Mouse (Mus musculus) adrenal gland, postnatal 4 days (tissue): Measurements from ENCODE around the gene Cbarp. TPM values are rescaled to one million over a fixed set of nuclear protein-coding genes. Genes with fewer than 3 reads are reported as not detected.

Source experiments
- DNase-seq, 2 experiments: peaks; one replicate each; pipeline ENCODE4 v3.0.0; 2021 to 2022; ENCODE audit warnings: low spot score in 2 of 2, mixed read lengths in 2 of 2
- total RNA-seq, 2 experiments: library from RNA; stranded (reverse); gene quantifications; 2 replicates each; pipeline ENCODE4 v1.2.3; 2021

Cbarp gene
- total RNA-seq, 2 experiments from 2014 or later, result 49.1 to 72.7 TPM

DNA sequence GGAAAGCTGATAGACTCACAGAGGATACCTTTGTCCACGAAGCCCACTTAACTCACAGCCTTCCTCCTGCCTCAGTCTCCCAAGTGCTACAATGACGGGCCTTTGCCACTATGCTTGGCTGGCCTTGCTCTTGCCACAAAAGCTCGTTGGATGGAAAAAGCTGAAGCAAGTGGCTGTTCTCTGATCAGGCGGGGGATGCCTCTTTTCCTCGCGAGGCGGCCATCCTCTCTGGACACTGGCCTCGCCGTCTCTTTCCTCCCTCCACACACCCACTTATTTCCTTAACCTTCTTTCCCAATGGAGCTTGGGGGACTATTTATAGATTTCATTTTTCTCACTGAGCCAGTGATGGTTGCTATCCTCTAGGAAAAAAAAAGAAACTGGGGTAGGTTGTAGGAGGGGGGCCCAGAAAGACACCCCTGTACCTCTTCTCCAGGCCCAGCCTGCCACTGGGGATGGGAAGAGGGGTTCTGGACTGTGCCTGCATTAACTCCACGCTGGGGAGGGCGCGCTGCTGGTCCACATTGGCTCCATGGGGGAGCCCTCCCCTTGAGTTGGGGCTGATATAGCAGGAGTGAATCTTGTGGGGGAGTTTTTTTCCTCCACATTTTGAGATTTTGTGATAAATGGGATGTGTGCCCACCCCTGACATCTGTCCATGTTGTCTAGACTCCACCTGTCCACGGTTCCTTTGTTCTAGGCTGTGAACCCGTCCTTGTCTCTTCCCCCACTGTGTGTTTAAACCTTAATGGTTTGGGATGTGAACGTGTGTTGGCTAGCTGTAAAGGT is 16.7 kb upstream of the Cbarp start:
- no peak for DNase-seq

DNA sequence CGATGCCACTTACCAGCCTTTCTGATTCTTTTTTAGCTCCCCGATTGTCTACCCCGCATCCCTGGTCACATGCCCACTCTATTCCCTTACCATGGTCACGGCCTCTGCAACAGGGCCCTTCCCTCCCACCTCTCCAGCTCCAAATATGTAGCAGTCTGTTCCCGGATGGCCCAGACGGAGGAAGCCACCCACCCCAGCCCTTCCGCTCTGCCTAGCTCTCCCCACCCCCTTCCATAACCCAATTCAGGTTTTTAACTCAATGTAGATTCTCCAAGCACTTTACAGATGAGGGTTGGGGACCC is 16.1 kb upstream of the Cbarp start:
- no peak for DNase-seq

DNA sequence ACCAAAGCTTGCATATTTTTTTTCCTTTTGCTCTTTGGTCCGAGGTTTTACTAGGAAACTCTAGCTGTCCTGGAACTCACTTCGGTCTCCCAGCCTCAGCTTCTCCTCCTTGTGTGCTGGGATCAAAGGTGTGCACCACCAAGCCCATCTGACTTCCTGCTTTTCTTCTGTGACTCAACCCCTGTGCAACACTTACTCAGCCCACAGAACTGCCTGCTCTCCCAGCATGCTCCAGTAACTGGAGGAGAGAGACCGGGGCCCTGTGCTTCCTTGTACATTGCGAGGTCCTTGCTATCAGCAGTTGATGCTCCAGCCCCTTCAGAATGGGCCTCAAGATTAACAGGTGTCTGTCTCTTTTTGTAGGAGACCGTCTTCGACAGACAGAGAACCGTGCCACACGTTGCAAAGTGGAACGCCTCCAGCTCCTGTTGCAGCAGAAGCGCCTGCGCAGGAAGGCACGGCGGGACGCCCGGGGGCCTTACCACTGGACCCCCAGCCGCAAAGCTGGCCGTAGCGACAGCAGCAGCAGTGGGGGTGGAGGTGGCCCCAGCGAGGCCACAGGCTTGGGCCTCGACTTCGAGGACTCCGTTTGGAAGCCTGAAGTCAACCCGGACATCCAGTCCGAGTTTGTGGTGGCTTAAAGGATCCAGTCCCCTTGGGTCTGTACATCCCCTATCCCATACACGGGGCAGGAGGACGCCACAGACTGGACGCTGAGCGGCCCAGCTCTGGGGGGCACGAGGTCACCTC is 15.5 kb upstream of the Cbarp start:
- no peak for DNase-seq

DNA sequence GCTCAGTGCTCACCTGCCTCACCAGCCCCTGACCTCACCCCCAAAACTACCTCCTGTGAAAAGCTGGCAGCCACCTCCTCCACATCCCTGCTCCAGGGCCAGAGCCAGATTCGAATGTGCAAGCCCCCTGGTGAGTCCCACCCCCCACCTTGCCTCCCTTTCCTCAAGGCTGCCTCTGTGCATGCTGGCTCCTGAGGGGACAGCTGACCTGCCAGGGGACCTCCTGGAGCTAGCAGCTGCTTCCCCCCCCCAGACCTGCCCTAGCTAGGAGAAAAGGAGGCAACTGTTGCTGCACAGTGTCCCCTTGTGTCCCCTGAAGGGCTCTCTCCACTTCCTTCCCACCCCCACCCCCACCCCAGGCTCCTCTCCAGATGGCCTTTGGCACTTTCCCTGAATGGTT is 14.6 kb upstream of the Cbarp start:
- DNase-seq, result no peak

DNA sequence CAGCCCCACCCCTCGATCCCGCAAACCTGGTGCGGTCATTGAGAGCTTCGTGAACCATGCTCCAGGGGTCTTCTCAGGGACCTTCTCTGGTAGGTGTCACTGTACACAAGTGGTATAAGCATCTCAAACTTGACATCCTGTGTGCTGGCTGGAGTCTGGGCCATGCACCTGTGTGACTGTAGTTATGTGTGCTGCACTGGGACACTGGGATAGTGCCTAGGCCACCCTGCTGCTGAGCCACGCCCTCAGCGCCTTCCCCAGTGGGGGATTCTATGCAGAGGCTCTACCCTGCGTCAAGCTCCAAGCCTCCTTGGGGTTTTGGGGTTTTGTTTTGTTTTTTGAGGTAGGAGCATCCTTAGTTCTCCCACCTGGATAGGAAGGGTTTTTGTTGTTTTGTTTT is 13.7 kb upstream of the Cbarp start:
- no peak for DNase-seq

DNA sequence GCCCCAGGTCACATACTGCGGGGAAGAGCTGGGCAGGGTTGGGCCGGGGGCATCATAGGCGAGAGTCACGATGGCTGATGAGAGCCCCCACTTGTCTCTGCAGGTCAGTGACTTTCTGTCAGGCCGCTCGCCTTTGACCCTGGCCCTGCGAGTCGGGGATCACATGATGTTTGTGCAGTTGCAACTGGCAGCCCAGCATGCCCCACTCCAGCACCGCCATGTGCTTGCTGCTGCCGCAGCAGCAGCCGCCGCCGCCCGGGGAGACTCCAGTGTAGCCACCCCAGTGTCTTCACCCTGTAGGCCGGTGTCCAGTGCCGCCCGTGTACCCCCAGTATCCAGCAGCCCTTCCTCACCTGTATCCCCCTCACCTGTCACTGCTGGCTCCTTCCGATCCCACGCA is 13.1 kb upstream of the Cbarp start:
- no peak for DNase-seq

DNA sequence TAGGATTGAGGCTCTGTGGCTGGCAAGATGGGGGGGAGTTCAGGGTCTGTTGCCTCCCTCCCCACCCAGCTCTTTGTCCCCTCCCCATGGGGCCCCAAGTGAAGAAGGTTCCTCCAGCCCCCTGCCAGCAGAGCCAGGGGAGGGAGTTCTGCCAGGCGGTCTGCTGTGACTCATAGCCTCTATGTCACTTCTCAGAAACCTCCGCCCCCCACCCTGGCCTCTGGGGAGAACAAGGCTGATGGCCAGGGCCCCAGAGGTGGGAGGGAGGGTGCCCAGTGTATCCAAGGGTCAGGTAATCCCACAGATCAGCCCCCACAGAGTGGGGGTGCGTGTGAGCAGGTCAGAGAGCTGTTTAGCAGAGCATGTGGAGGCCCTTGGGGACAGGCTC is 12.2 kb upstream of the Cbarp start:
- no peak for DNase-seq

DNA sequence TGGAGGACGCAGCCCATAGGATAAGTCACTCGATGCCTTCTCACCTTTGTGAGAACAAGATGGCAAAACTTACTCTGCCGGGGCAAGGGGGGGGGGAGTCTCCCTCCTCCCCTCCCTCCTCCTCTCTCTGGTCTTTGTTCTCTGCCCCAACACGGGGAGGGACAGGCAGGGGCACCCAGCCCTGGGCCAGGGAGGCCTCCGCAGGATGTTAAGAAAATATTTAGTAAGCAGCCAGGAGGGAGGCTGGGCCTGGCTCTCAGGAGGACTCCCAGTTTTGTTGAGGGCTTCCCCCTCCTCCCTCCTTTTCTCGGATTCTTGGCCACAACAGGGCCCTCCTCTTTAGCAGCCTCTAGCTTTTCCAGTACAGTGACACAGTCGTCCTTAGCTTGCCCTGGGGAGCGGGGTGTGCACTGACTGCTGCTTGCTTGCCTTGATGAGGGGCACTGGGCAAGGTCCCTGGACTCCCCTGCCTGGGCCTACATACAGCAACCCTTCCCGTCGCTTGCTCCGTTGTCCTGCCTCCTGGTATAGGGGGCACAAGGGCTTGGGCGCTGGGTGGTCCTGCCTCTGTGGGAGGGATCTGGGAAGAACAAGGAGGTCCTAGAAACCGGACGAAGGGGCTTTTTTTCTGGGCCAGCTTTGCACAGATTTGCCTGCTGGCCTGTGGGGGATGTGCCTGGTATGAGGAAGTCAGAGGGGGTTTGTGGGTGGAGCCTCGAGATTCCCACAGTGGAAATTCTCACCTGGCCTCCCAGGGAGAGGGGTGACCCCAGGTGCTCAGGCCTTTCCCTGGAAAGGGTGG is 11.6 kb upstream of the Cbarp start:
- DNase-seq, result no peak

DNA sequence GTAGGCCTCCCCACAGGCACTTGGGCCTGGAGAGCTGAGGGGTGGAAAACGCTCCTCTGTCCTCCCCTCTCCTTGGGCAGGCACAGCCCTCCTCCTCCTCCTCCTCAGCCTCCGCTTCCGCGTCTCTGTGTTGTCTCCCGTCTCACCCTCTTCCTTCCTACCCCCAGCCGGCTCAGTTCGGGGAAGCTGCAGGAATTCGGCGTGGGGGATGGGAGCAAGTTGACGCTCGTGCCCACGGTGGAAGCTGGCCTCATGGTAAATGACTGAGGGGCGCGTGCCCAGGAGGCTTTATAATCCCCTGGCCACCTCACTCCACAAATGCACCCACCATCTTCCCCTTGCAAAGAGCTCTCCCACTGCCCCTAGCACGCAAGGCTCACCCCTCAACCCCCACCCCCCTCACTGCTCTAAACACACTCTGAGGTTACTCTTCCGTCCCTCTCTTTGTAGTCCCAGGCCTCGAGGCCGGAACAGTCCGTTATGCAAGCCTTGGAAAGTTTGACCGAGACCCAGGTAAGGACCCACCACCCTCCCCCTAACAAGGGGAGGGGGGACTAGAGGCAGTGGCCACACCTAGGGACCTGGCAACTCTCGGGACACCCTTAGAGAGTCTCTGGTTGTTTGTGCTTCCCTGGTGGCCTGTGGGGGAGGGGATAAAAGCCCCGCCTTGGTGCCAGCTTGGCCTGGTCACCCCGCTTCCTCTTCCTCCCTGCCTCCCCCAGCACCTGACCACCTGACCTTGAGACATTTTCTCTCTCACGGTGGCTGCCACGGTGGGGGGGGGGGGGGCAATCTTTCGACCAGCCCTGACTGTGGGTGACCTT is 10.8 kb upstream of the Cbarp start:
- DNase-seq, result no peak

DNA sequence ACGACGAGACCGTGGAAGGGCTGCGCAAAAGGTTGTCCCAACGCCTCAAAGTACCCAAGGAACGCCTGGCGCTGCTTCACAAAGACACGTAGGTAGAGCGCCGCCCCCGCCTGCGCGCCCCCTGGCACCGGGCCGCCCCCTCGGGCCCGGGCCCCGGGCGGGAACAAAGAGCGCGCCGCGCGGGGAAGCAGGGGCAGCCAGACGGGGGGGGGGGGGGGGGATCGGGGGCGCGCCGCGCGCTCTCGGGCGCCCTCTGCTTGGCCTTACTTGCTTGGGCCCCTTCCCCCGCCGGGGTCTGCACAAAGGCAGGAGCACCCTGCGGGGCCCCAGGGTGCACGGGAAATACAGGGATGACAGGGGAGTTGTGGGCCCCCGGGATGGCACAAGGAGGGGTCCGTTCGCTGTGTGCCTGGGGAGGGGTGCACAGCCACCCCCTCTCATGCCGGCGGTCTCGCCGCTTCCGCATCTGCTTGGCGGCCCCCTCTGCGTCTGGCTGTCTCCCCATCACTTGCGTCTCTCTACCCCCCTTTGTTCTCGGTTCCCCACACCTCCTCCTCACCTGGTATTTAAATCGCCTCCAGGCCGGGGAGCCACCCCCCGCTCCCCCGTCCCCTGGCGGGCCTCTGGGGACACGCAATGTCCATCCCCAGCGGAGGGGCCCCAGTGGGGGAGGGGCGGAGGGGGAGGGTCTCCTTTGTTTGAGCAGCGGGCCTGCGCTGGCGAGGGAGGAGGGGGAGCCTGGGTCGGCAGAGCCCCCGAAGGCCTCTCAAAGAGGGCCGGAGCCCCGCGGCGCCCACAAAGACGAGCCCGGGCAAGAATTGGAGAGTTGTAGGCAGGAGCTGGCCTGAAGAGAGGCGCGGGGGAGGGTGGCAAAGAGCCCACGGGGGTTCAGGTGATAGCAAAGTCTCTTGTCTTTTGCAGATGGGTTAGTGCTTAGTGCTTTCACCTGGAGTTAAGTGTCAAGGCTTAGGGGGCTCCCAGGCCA is 9.9 kb upstream of the Cbarp start:
- DNase-seq, result no peak

DNA sequence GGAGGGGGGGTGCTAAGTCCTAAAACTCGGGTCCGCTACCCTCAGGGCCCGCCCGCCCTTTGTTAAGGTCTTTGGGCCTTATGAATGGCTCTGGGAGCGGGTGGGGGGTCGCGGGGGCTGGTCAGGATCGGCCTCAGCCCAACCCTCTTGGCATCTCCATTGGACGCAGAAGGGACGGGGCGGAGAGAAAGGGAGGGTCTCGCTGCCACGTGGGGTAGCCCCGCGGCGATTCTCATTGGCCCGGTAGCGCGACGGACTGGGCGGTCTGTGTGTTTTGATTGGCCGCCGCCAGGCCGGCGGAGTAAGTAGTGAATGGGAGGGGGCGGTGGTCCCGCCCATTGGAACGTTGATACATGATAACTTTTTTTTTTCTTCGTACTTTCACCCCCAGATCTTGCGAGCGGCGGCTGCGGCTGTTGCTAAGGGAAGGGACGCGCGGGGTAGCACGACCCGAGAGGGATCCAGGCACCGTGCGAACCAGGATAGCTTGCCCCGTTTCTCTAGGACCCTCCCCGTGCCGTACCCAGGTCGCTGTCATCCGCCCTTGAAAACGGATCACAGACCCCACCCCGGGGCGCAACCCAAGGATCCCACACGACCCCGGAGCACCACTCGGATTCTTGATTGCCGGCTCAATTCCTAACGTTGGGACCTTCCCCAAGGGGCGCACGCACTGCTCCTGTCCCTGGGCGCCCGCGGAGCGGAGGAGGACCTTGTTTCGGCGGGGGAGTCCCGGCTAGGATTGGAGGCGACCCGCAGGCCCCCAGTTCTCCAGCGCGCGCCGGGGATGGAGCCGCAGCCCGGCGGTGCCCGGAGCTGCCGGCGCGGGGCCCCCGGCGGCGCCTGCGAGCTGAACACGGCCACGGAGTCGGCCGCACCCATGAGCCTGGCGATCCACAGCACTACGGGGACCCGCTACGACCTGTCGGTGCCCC is 8.9 kb upstream of the Cbarp start:
- DNase-seq, result peak; percentile 90 to 94

DNA sequence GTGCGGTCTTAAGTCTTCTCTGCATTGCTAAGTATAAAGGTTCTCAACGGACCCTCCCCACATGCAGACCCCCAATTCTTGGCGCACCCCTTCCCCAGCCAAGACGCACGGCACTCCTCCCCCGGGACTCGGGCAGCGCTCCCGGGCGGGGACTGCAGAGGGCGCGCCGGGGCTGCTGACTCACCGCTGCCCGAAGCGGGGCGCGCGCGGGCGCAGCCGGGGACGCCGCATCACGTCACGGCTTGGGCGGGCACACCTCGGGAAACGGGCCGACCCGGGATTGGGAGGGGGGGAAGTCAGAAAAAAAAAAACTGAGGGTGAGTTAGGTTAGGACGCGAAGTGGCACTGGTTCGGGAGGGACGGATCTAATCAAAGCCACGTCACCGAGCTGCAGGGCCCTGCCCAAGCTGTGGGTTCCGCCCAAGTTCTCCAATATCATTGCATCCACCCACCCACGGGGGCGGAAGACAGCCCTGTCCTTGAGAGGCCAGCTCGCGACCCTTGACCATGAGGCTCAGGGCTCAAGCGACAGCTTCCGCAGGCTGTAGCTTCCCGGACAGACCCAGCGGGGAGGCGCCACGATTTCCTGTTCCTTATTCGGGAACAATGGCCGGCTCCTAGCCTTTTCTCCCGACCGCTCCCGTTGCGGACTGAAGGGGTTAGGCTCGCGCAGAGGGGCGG is 8.1 kb upstream of the Cbarp start:
- peak; percentile 92 to 93 for DNase-seq

DNA sequence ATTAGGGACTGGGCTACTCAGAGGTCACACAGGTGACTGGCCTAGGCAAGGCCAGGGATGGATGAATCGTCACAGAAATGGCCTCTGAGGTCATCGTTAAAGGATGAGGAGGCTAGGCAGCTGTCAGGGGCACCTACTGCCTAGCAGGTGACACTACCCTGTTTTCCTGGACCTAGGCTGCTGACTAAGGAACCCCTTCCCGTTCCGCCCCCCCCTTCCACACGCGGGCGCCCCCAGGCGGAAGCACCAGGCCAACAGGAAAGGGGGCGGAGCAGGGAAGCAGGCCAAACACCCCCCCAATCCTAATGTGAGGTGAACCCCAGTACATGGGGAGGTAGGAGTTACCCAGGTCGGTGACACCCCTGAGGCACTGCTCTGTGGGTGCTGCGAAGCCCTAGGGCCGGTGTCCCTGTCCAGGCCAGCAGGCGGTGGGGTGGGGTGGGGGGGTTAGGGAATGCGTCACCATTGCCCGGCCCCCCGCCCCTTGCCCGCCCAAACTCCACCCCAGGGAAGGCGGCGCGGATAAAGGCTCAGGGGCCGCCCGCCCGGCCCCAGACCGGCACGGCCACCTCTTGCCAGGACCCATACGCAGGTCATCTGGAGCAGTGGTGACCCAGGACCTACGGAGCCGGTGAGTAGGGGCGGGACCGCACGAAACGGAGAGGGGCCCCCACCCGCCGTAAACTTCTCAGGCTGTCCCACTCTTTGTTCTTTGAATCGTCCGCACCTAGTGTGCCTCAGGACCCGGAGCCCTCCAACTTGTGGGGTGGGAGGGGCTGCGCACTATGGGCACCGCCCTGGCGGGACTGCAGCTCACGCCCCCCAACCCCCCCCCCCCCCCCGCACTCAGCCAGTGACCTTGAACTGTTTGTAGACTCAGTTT is 7.3 kb upstream of the Cbarp start, which contains the start of gene Midn:
Gene Midn (plus strand): TSS at position 554 of the 883 bp plus-strand sequence.
- DNase-seq, result peak; percentile 78 to 81

DNA sequence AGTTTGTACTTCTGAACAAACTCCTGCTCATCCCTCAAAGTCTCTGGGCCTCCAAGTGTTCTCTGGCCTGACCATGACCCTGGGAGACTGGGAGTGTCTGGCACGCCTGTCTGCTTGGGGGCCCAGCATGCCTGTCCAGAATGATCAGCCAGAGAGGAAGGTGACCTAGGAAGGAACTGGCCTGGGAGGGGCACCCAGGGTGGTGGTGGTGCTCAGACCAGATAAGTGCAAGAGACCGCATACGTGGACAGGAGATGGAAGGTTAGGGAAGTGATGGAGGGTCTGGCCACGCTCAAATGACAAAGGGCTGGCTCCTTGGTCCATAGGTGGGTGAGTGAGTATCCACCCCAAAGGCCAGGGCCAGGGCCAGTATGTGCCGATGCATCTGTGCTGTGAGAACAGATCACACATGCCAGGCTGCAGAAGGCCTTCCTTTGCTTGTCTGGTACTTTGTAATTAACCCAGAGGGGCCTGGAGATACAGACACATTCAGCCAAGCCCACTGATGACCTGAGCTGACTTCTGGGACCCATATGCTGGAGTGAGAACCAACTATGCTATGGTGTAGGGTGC is 6.6 kb upstream of the Cbarp start:
- no peak for DNase-seq

DNA sequence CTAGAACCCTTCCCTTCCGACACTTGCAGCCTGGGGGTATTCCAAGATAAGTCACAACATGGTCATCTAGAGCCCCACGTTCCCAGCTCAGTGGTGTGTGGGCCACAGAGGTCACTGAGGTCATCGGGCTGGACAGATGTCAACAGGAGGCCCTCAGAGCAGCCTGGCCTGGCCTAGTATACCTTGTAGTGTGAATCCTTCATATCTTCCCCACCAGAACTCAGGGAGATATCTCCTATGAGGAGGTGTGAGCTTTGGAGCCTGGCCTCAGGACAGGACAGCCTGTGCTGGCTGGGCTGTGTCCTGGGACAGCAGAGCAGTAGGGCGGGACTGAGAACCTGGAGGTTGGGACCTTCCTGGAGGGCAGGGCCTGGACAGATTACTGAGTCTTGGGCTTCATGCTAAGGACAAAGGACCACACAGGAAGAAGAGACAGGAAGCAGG is 6.0 kb upstream of the Cbarp start:
- no peak for DNase-seq

DNA sequence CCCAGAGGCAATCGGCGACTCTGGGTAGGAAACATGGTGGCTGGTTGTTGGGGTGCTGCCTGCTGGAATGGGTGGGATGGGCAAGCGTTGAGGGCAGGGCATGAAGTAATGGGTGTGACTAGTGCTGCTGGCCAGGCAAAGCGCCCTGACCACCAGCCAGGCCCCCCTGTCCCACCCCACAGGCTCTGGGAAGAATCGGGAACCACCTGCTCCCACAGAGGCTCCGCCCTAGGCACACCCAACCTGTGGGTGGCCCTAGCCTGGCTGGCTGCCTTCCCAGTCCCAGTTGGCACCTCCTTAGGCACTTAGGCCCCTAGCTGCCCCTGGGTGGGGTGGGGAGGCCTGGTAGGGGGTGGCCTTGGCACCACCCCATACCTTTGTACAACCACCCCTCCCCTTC is 5.3 kb upstream of the Cbarp start:
- DNase-seq, result no peak
